Mouse (Mus musculus) erythroblast, embryonic 14.5 days (primary cell): ENCODE results near the gene Tipin.

Experiments
- GATA1 ChIP-seq: IDR thresholded peaks from 2 replicates; pipeline ENCODE4 v1.6.1; 2012; ENCODE audit warnings: low read length, inconsistent platforms, mixed read lengths
- TAL1 ChIP-seq: IDR thresholded peaks from 3 replicates; pipeline ENCODE4 v1.6.1; 2012; ENCODE audit warnings: low read length, inconsistent platforms, mixed read lengths

- TF ChIP-seq GATA1 (no peak), TAL1 (no peak)
Observed at GRCm38 (mm10) chr9:64256204-64256603, 25.2 kb upstream of the Tipin start.
